Mouse (Mus musculus) neural tube, embryonic 11.5 days (tissue): ENCODE results near the gene A430005L14Rik. TPM values are rescaled to one million over a fixed set of nuclear protein-coding genes. Genes with fewer than 3 reads are reported as not detected.
"Not testable (repeated sequence)": the region's sequence is repeated elsewhere in the genome, so short reads cannot be mapped to it uniquely, and the experiment has no call there.

Experiments
- ATAC-seq: fragments of 200-750 bp; cut with Nextera tagmentation; 2 replicates; pipeline ENCODE4 v1.8.0; 2017; ENCODE audit warnings: moderate number of reproducible peaks, mild to moderate bottlenecking, moderate TSS enrichment, moderate library complexity; ENCODE audit not compliant: insufficient read depth, low FRiP score, low TSS enrichment
- DNase-seq: peaks from one replicate; pipeline ENCODE4 v3.0.0-alpha.2; 2015; ENCODE audit warnings: low spot score
- H3K27ac ChIP-seq: fragments of 300-500 bp; sonication (generic); 2 replicates; pipeline ENCODE4 v1.5.1; 2014; ENCODE audit warnings: low read depth, mild to moderate bottlenecking, low read length
- H3K27me3 ChIP-seq: fragments of 300-500 bp; sonication (generic); 2 replicates; pipeline ENCODE4 v1.6.1; 2014; ENCODE audit warnings: mild to moderate bottlenecking, low read length, mixed read lengths; ENCODE audit not compliant: control insufficient read depth, insufficient read depth
- H3K36me3 ChIP-seq: fragments of 300-500 bp; sonication (generic); 2 replicates; pipeline ENCODE4 v1.6.1; 2014; ENCODE audit warnings: mild to moderate bottlenecking, low read length, moderate library complexity, mixed read lengths; ENCODE audit not compliant: control insufficient read depth, insufficient read depth
- H3K4me1 ChIP-seq: fragments of 300-500 bp; sonication (generic); 2 replicates; pipeline ENCODE4 v1.6.1; 2014; ENCODE audit warnings: low read length, mixed read lengths; ENCODE audit not compliant: control insufficient read depth, insufficient read depth
- H3K4me2 ChIP-seq: fragments of 300-500 bp; sonication (generic); 2 replicates; pipeline ENCODE4 v1.6.1; 2014; ENCODE audit warnings: low read depth, mild to moderate bottlenecking, moderate library complexity
- H3K4me3 ChIP-seq: fragments of 300-500 bp; sonication (generic); 2 replicates; pipeline ENCODE4 v1.5.1; 2014; ENCODE audit warnings: low read depth, low read length
- H3K9ac ChIP-seq: fragments of 300-500 bp; sonication (generic); 2 replicates; pipeline ENCODE4 v1.6.1; 2014; ENCODE audit warnings: mild to moderate bottlenecking, low read length
- H3K9me3 ChIP-seq: fragments of 300-500 bp; sonication (generic); 2 replicates; pipeline ENCODE4 v1.6.1; 2016; ENCODE audit warnings: low read length; ENCODE audit not compliant: control insufficient read depth
- WGBS: fragments of 180-500 bp; shearing (Covaris S2); extraction: QIAGEN DNeasy Blood & Tissue Kit; methylation state at CpG from one replicate; pipeline ENCODE4 v1.1.7; 2014; 5-methylcytosine and 5-hydroxymethylcytosine counted together
- polyA plus RNA-seq: library from polyadenylated mRNA; unstranded; fragments of >200 nt; fragmentation: Nextera tagmentation; extraction: Ambion mirVana; gene quantifications from 2 replicates; pipeline ENCODE4 v1.2.1, GENCODE M21; 2014

The A430005L14Rik gene
- polyA plus RNA-seq: 100 and 104 TPM in 2 replicates

GRCm38 (mm10) chr4:153956569-153957405, at the start of gene A430005L14Rik:
Gene A430005L14Rik (plus strand): TSS chr4:153957237.
- peak within 1 kb of the TSS; percentile 82 for H3K4me2 ChIP-seq
- DNase-seq: peak; percentile 98
- peaks cover 7% of the 10 kb centered on the region; the same call in 1 of the 2 replicates for H3K4me1 ChIP-seq
- H3K36me3 ChIP-seq: peaks cover 9% of the 10 kb centered on the region; the same call in 1 of the 2 replicates
- no peaks in the 10 kb centered on the region for H3K9me3 ChIP-seq
- WGBS: 2% methylated on average over 60 of the region's 67 CpGs
- H3K9ac ChIP-seq: peak within 1 kb of the TSS; percentile 92
- H3K27me3 ChIP-seq: no peaks in the 10 kb centered on the region
- H3K27ac ChIP-seq: peak within 1 kb of the TSS; percentile 85
- ATAC-seq: peak; percentile 97
- H3K4me3 ChIP-seq: peak within 1 kb of the TSS; percentile 81

DNA sequence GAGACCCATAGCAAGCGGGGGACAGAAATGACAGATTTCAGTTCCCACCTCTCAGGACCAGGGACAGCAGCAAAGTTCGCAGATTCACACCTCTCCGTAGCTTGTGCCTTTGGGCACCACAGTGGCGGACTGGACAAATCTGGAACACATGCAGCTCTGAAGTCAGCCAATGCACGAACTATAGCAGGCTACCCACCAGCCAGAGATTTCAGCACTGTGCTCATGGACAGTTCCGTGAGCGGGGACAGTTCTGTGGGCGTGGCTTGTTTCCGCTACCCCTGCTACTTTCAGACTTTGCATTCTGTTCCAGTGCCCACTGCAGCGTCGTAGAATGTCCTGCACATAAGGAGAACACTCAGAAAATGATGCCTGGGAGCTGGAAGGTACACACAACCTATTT, 49.5 kb upstream of the A430005L14Rik start:
- Histone ChIP-seq H3K9ac (no peak overlapping the region), H3K4me1 (no peaks in the 10 kb centered on the region), H3K4me2 (no peak overlapping the region), H3K36me3 (no peaks in the 10 kb centered on the region), H3K27me3 (no peaks in the 10 kb centered on the region), H3K27ac (no peak overlapping the region), H3K9me3 (no peaks in the 10 kb centered on the region), H3K4me3 (no peak overlapping the region)
- WGBS: 20% methylated on average over 11 of the region's 11 CpGs
- no peak for ATAC-seq
- peak; percentile 75 for DNase-seq

DNA sequence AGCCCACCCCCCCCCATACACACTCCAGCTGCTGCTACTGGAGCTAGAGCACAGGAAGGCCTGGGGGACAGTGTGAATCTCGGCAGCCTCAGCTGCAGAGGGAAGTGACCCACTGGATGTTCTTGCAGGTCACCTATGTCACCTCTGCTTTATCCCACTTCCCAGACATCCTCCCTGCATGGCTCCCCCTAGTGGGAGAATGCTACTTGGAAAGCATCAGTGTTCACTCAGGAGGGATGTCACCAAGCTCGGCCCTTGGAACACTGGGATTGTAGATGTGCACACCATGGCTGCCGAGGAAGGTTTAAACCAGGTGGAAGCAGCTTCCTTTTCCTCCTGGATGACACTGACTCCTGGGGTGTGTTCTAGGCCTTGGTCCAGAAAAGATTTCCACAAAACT, 43.4 kb upstream of the A430005L14Rik start:
- Histone ChIP-seq H3K4me3 (no peak overlapping the region), H3K9ac (no peak overlapping the region), H3K27me3 (no peaks in the 10 kb centered on the region), H3K4me1 (no peaks in the 10 kb centered on the region), H3K27ac (no peak overlapping the region), H3K4me2 (no peak overlapping the region), H3K36me3 (no peaks in the 10 kb centered on the region), H3K9me3 (no peaks in the 10 kb centered on the region)
- ATAC-seq: no peak
- 68% methylated on average over 3 of the region's 3 CpGs for WGBS
- no peak for DNase-seq

DNA sequence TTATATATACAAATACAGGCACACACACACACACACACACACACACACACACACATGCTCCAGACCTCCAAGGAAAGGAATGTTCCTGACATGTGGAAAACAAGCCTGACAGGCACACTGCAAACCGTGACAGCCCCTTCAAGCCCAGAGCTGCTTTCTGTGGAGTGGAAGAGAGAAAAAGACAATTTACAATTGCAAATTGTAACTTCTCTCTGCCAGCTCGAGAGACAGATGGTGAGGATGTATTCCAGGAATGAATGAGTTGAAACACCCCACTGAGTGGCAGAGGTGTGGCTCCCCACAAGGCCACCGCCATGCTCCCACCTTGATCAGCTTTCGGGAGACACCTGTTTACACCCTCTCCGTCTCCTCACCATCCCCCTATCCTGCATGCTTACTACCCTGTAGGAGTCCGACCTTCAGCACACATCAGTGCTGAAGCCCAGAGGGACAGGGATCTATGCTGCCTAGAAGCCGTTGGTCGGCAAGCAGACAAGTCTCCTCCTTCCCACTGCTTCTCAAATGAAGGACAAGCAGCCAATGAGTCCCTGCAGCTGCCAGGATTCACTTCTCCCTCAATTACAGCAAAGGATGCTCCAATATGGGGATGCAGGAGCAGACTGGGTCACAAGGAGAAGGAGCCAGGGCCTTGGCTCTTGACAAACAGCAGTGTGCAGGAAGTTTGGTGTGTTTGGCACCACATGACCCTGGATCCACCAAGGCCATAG, 39.1 kb upstream of the A430005L14Rik start:
- no peak for ATAC-seq
- Histone ChIP-seq H3K4me3 (no peak overlapping the region), H3K27ac (no peak overlapping the region)

DNA sequence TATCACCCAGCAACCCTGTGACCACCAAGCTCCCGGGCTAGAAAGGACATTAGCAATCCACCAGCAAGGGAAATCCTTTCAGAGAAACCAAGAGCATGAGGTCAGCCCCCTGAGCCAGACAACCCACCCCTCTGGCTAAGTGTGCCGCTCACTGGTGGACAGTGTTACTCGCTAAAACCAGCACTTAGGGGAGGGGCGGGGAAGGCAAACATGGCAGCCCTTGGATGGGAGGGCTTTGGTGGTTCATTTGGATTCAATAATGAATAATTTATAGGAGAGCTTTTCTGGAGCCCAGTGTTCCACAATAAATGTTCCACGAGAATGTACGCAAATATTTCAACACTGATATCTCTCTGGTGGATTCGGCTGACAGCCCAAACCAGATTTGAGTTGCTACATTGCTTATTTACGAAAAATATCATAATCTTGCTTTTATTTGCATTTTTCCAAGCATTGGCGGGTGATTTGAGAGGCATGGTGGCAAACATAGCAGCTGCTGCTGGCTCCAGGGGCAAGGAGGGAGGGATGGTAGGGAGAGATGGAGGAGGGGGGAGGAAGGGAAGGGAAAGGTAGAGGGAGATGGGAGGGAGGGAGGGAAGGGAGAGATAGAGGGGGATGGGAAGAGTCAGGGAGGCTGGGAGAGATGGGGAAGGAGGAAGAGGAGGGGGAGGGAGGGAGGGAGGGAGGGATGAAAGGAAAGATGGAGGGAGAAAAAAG, 36.4 kb upstream of the A430005L14Rik start:
- 66% methylated on average over 9 of the region's 9 CpGs for WGBS
- no peak for ATAC-seq
- Histone ChIP-seq H3K4me2 (no peak overlapping the region), H3K9ac (no peak overlapping the region), H3K36me3 (no peaks in the 10 kb centered on the region), H3K27ac (no peak overlapping the region), H3K9me3 (no peaks in the 10 kb centered on the region), H3K27me3 (no peaks in the 10 kb centered on the region), H3K4me3 (no peak overlapping the region), H3K4me1 (no peaks in the 10 kb centered on the region)
- no peak for DNase-seq

More for the DNA sequence above, 39.1 kb upstream of the A430005L14Rik start:
- no peaks in the 10 kb centered on the region for H3K36me3 ChIP-seq
- no peaks in the 10 kb centered on the region for H3K27me3 ChIP-seq
- 53% methylated on average over 8 of the region's 8 CpGs for WGBS
- no peaks in the 10 kb centered on the region for H3K9me3 ChIP-seq
- H3K4me1 ChIP-seq: no peaks in the 10 kb centered on the region
- DNase-seq: no peak
- H3K9ac ChIP-seq: no peak overlapping the region
- no peak overlapping the region for H3K4me2 ChIP-seq

GRCm38 (mm10) chr4:153922090-153922489, 34.9 kb upstream of the A430005L14Rik start:
- not testable (repeated sequence) for H3K4me2 ChIP-seq, H3K4me1 ChIP-seq, H3K4me3 ChIP-seq, ATAC-seq, H3K9ac ChIP-seq, H3K27me3 ChIP-seq, H3K36me3 ChIP-seq, H3K9me3 ChIP-seq, H3K27ac ChIP-seq, DNase-seq
- WGBS: 30% methylated on average over 4 of the region's 4 CpGs

DNA sequence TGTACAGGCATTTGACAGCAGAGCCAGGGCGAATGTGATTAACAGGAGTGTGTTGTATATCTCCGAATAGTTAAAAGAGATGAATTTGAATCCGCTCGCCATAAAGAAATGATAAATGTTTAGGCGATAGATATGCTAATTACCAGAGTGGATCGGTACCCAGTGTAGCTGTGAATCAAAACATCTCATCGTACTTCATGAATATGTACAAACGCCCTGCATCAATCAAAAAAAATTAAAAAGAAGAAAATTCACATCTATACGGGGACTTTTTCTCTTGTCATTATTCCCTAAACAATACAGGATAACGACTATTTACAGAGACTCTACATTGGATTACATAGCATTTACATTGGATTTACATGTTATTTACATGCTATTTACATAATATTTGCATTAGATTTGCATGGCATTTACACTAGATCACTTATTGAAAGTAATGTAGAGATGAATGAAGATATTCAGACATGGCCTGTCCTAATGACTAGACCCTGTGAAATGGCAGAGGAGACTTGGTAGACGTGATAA, 28.2 kb upstream of the A430005L14Rik start:
- Histone ChIP-seq H3K27ac (no peak overlapping the region), H3K9me3 (no peaks in the 10 kb centered on the region), H3K27me3 (no peaks in the 10 kb centered on the region), H3K4me2 (no peak overlapping the region), H3K36me3 (no peaks in the 10 kb centered on the region), H3K4me1 (no peaks in the 10 kb centered on the region), H3K4me3 (no peak overlapping the region), H3K9ac (no peak overlapping the region)
- DNase-seq (no peak), ATAC-seq (no peak)
- WGBS: 81% methylated on average over 11 of the region's 11 CpGs

DNA sequence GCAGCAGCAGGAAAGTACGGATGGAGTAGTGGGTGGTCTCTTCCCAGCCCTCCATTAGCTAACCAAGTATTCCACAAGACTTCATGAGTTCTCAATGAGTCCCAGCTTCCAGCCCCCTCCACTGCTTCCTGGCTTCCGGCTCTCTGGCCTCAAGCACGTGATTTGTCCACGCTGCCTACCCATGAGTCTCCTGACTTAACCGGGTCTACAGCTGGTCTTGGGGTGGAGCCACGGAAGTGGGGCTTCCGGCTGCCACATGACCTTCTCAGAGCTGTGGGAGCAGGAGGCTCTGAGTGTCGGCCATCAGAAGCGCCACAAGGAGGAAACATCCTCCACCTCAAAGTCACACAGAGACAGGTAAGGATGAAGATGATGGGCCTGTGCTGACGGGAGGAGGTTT, 27.6 kb upstream of the A430005L14Rik start:
- no peak overlapping the region for H3K27ac ChIP-seq
- WGBS: 77% methylated on average over 10 of the region's 10 CpGs

More for the DNA sequence above, 27.6 kb upstream of the A430005L14Rik start:
- Histone ChIP-seq H3K36me3 (no peaks in the 10 kb centered on the region), H3K9me3 (no peaks in the 10 kb centered on the region), H3K4me1 (no peaks in the 10 kb centered on the region), H3K4me3 (no peak overlapping the region), H3K9ac (no peak overlapping the region), H3K4me2 (no peak overlapping the region), H3K27me3 (no peaks in the 10 kb centered on the region)
- ATAC-seq: no peak
- no peak for DNase-seq
